Mouse (Mus musculus) cerebellum, adult (tissue): ENCODE measurements around the gene Hus1b.

Experiments used
- ATAC-seq: cut with Nextera tagmentation; 2 replicates; pipeline ENCODE4 v1.9.2; 2017; ENCODE audit warnings: mild to moderate bottlenecking, moderate library complexity, mixed read lengths; ENCODE audit not compliant: insufficient number of reproducible peaks, low FRiP score, low TSS enrichment

Gene Hus1b

GRCm38 (mm10) chr13:30952044-30952443 is 4.5 kb upstream of the Hus1b start:
- ATAC-seq: no peak

DNA sequence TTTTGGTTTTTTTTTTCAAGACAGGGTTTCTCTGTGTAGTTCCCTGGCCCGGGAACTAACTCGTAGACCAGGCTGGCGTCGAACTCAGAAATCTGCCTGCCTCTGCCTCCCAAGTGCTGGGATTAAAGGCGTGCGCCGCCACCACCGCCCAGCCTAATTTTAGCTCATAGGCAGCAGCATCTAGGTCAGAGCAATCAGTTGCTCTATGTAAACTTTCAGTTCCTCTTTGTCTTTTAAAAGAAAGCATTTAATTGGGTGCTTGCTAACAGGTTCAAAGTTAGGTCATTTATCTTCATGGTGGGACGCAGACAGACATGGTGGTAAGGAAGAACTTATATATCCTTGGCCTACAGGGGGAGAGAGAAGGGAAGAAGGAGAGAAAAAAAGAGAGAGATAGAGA is 1.6 kb upstream of the Hus1b start:
- ATAC-seq: no peak

- peak; percentile 36; the same call in 1 of the 2 replicates for ATAC-seq
Measured at GRCm38 (mm10) chr13:30947129-30947528, 430 bp downstream of the Hus1b start.

DNA sequence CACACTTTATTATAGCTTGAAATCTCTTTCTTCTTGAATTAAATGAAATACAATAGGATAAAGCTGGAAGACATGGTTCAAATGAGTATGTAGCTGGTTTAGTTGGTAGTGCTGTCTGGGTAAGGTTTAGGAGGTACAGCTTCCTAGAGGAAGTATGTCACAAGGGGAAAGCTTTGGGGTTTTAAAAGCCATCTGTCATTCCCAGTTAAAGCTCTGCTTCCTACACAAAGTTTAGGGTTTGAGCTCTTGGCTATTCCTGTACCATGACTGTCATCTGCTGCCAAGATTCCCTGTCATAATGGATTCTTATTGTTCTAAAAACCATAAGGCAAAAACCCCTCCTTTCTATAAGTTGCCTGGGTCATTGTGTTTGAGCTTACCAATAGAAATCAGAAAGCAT is 1.8 kb downstream of the Hus1b start:
- ATAC-seq: no peak

DNA sequence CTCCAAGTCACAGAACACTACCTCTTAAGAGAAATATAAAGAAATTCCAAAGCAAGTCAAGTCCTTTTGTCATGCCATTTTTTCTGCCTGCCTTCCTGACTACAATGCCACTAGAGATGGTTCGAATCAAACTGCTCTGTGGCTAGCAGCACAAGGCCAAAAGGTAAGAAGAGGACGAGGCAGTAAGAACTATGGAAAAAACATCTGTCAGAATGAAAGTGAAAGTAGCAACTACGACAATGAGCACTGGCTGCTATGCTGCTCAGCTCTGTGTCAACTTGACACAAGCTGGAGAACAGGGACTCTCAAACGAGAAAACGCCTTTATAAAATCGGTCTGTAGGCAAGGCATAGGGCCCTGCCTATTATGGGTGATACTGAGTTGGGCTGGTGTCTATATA is 14.6 kb downstream of the Hus1b start:
- ATAC-seq: no peak

- no peak for ATAC-seq
Measured at GRCm38 (mm10) chr13:30931613-30932012, 15.9 kb downstream of the Hus1b start.

DNA sequence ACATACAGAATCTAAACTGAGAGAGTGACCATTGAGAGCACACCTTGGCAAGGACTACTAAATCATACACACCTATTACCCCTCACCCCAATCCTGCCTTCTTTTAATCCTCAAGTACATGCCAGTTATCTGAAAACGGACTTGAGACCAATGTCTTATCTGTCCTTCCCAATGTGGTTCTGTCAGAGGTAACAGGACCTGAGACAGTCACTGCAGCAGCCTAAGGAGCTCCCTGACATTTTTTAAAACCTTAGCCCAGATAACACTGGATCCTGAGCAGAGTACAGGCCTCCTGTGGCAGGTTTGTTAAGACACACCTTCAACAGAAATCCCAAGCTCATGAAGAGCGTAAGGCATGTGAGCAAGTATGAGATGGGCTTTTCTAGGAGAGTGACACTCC is 18.4 kb downstream of the Hus1b start:
- ATAC-seq: no peak

GRCm38 (mm10) chr13:30924269-30924668 is 23.3 kb downstream of the Hus1b start:
- ATAC-seq: no peak

- ATAC-seq: no peak
Measured at GRCm38 (mm10) chr13:30921914-30922313, 25.6 kb downstream of the Hus1b start.

- ATAC-seq: no peak
Measured at GRCm38 (mm10) chr13:30913757-30914156, 33.8 kb downstream of the Hus1b start.

- ATAC-seq: peak; percentile 53; the same call in 1 of the 2 replicates
Measured at GRCm38 (mm10) chr13:30913028-30913427, 34.5 kb downstream of the Hus1b start.

DNA sequence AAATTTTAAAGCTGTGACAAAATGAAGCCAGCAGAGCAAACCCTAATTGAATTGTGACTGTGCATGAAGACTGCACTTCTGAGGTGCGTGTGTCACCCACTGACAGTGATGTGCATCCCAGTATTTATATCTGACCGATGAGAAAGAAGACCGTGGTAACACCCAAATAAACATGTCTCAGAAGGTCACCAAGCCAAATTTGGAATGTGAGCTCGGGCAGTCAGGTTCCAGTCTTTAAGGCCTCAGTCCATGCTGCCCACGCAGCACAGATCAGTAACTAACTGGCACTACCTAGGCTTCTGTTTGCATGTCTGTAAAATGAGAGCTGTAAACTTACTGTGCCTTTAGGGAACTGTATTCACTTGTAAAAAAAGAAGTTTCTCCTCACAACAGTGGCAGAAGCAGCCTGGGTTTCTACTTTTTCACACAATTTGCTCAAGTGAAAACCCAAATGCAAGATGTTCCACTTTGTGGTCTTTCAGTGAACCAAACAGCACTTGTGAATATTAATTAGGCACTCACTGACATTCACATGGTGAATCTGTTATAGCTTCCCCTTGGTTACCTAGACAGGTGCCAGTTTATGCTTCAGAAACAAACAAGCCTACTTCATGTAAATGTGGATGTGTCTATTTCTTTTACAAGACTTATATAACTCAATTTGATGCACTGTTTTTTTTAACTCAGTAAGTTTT is 35.5 kb downstream of the Hus1b start:
- ATAC-seq: no peak

DNA sequence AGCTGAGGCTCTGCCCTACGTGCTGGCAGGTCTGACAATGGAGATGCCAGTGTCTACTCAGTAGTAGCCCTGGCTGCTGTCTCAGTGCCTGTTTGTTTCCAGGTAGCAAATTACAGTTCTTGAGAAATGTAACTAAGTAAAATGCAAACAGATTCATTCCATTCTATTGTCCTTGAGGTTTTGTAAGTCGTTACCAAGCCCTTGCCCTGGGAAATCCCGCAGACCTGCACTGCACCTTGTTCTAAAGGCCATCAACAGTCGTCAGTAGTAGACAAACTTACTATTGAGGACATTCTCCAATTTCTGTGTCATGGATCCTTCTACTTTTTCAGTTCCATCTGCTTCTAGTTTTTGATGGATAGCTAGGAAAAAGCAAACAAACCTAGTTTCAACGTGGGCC is 36.7 kb downstream of the Hus1b start:
- no peak for ATAC-seq

- ATAC-seq: no peak
Measured at GRCm38 (mm10) chr13:30902286-30902685, 45.3 kb downstream of the Hus1b start.

DNA sequence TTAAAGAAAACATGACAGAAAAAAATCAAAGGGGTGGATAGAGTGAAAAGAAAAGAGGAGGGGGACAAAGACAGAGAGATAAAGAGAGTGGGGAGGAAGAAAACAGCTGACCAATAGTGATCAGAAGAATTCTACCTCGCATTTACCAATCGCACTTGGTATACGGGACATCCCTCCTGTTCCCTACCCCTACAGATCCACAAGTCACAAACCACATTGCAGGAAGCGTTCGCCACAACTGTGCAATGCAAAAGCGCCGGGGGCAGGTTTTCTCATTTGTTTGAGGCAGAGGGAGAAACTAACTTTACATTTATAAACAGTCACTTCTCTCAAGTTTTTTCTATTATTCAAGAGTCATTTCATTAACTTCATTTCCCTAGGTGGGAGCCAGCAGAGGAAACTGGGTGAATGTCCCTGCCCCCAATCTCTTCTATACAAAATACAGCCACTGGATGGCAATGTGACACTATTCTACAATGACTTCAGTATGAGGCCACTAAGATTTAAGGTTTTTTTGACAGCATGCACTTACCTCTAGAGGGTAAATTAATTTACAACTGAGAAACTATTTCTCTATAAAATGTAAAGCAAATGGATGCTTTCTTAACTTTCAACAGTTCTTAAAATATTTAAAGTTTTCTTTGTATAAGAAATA is 46.0 kb downstream of the Hus1b start:
- no peak for ATAC-seq
